Mouse (Mus musculus) lung, postnatal 0 days (tissue): ENCODE data around the gene Glyat. TPM values are rescaled to one million over a fixed set of nuclear protein-coding genes. Genes with fewer than 3 reads are reported as not detected.

ENCODE experiments used
- ATAC-seq: fragments of 200-750 bp; cut with Nextera tagmentation; 2 replicates; pipeline ENCODE4 v1.8.0; 2017; ENCODE audit warnings: moderate library complexity
- DNase-seq: peaks from one replicate; pipeline ENCODE4 v3.0.0-alpha.2; 2016; ENCODE audit warnings: low spot score
- H3K27ac ChIP-seq: fragments of 300-500 bp; sonication (generic); 2 replicates; pipeline ENCODE4 v1.5.1; 2014; ENCODE audit warnings: antibody characterized with exemption, mild to moderate bottlenecking, low read length, mixed read lengths
- H3K27me3 ChIP-seq: fragments of 300-500 bp; sonication (generic); replicated peaks from 2 replicates; pipeline ENCODE4 v1.6.1; 2014; ENCODE audit warnings: low read length, mixed read lengths; ENCODE audit not compliant: insufficient read depth
- H3K36me3 ChIP-seq: fragments of 300-500 bp; sonication (generic); 2 replicates; pipeline ENCODE4 v1.6.1; 2014; ENCODE audit warnings: low read length, mixed read lengths; ENCODE audit not compliant: insufficient read depth
- H3K4me1 ChIP-seq: fragments of 300-500 bp; sonication (generic); 2 replicates; pipeline ENCODE4 v1.6.1; 2014; ENCODE audit warnings: antibody characterized with exemption, low read depth, low read length, mixed read lengths; ENCODE audit not compliant: insufficient read depth
- H3K4me2 ChIP-seq: fragments of 300-500 bp; sonication (generic); replicated peaks from 2 replicates; pipeline ENCODE4 v1.6.1; 2014; ENCODE audit warnings: low read depth, mild to moderate bottlenecking, low read length, moderate library complexity, mixed read lengths
- H3K4me3 ChIP-seq: fragments of 300-500 bp; sonication (generic); 2 replicates; pipeline ENCODE4 v1.5.1; 2014; ENCODE audit warnings: low read depth, low read length
- H3K9ac ChIP-seq: fragments of 300-500 bp; sonication (generic); replicated peaks from 2 replicates; pipeline ENCODE4 v1.6.1; 2014; ENCODE audit warnings: low read depth, mild to moderate bottlenecking
- H3K9me3 ChIP-seq: fragments of 300-500 bp; sonication (generic); 2 replicates; pipeline ENCODE4 v1.6.1; 2016; ENCODE audit warnings: low read length, mixed read lengths
- CTCF ChIP-seq: IDR thresholded peaks from 2 replicates; pipeline ENCODE4 v1.5.1; 2016; ENCODE audit warnings: antibody characterized with exemption, mild to moderate bottlenecking
- EP300 ChIP-seq: IDR thresholded peaks from 2 replicates; pipeline ENCODE4 v1.6.1; 2016; ENCODE audit warnings: antibody characterized with exemption, mild to moderate bottlenecking, control low read depth
- WGBS: fragments of 180-500 bp; shearing (Covaris S2); extraction: QIAGEN DNeasy Blood & Tissue Kit; methylation state at CpG from one replicate; pipeline ENCODE4 v1.1.7; 2014; 5-methylcytosine and 5-hydroxymethylcytosine counted together
- polyA plus RNA-seq: library from polyadenylated mRNA; unstranded; fragments of >200 nt; fragmentation: Nextera tagmentation; extraction: Ambion mirVana; gene quantifications from 2 replicates; pipeline ENCODE4 v1.2.1, GENCODE M21; 2015

Gene Glyat
- polyA plus RNA-seq = not detected in 2 replicates

DNA sequence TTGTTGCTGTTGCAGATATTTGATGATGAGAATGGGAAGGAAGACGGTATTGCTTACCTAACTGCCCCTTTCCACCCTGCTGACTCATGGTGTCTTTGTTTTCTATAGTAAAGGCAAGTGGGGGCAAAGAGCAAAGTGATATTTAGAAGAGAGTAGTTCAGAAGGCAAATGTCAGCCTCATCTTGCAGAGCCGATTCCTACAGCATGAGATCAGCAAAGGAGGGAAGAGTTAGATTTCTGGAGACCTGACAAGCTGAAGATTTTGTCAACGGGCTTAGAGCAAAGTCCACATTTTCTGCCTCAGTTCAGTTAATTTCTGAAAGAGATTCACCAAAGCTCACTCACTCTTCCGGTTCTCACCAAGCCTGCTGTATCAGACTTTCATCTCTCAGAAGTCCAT lies at the start of gene Glyat:
TSS of gene Glyat (plus strand) at position 133 of the 400 bp plus-strand sequence.
- no peaks in the 10 kb centered on the region for H3K36me3 ChIP-seq
- no peak within 1 kb of the TSS for H3K4me3 ChIP-seq
- H3K4me2 ChIP-seq = no peak within 1 kb of the TSS
- DNase-seq = no peak
- H3K27me3 ChIP-seq = no peaks in the 10 kb centered on the region
- TF ChIP-seq EP300 = no peak
- no peak for TF ChIP-seq CTCF
- no peaks in the 10 kb centered on the region for H3K4me1 ChIP-seq
- no peak within 1 kb of the TSS for H3K27ac ChIP-seq
- ATAC-seq = no peak
- H3K9ac ChIP-seq = no peak within 1 kb of the TSS
- no peaks in the 10 kb centered on the region for H3K9me3 ChIP-seq
- 68% methylated on average over 4 of the region's 4 CpGs for WGBS

DNA sequence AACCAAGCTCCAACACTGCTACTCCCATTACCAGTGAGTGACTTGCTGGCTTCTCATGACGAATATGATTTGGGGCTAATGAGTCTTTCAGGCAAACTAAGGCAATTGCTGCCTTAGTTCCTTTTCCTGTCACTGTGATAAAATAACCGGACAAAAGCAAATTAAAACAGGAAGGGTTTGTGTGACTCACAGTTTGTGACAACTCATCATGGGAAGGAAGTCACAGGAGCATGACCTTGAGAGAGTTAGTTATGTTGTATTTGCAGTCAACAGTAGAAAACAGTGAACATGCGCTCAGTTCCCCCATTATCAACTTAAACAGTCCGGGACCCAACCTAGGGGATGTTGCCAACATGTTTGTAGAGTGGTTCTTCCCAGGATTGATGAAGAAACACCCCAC lies 47.8 kb upstream of the Glyat start:
- WGBS = 48% methylated on average over 4 of the region's 4 CpGs
- Histone ChIP-seq H3K9me3 (no peaks in the 10 kb centered on the region), H3K4me3 (no peak overlapping the region), H3K4me1 (no peaks in the 10 kb centered on the region), H3K9ac (no peak overlapping the region), H3K27me3 (no peaks in the 10 kb centered on the region), H3K4me2 (no peak overlapping the region), H3K27ac (0 out of 2 replicates have a peak overlapping the region, but pooled peaks have one; percentile 32), H3K36me3 (no peaks in the 10 kb centered on the region)
- ATAC-seq (no peak), DNase-seq (peak; percentile 53)
- TF ChIP-seq EP300 (0 out of 2 replicates have a peak, but pooled peaks have one; percentile 47), CTCF (no peak)

DNA sequence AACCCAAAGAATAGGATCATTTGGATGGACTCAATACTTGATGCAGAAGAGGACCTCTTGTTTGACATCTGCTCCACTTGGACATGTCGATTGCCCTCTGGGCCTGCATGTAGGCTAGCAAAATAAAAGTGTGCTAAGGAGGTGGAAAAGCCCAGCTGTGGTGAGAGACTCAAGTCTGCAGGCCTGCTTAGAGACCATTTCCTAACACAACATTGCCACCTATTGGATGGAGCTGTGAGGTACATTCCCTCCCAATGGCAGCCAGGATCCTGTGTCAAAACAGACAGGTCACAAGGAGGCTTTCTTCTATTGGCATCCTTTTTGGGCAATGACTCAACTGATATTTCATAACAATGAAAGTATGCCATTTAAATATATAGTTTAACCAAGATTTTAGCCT lies 41.2 kb upstream of the Glyat start:
- Histone ChIP-seq H3K9me3 (no peaks in the 10 kb centered on the region), H3K4me2 (no peak overlapping the region), H3K4me3 (no peak overlapping the region), H3K27me3 (no peaks in the 10 kb centered on the region), H3K27ac (no peak overlapping the region), H3K4me1 (peaks cover 3% of the 10 kb centered on the region; the same call in 1 of the 2 replicates), H3K9ac (no peak overlapping the region), H3K36me3 (no peaks in the 10 kb centered on the region)
- ATAC-seq = peak; percentile 47; the same call in 1 of the 2 replicates
- peak; percentile 94 for TF ChIP-seq CTCF
- TF ChIP-seq EP300 = no peak
- peak; percentile 79 for DNase-seq
- WGBS = 0% methylated on average over 1 of the region's 1 CpGs

DNA sequence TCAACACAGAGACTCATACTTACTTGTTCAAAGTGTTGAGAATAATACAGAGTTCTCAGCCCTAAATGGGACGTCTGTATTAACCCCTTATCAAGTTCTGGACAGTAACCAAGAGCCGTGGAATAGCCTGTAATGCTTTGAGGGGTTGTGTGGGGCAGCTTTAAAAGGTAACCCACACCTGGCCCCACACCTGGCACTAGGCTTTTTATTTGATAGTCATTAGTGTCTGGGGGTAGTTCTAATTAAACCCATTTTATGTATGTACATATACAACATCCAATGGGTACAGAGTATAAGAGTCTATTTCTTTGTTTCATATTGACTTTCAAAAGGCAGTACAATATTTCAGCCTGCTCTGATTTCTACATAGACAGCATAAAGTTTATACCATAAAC lies 38.0 kb upstream of the Glyat start:
- H3K27ac ChIP-seq = no peak overlapping the region
- H3K9ac ChIP-seq = no peak overlapping the region
- 44% methylated on average over 2 of the region's 2 CpGs for WGBS
- peaks cover 4% of the 10 kb centered on the region; the same call in 1 of the 2 replicates for H3K4me1 ChIP-seq
- TF ChIP-seq EP300 (no peak), CTCF (no peak)
- no peaks in the 10 kb centered on the region for H3K9me3 ChIP-seq
- H3K4me2 ChIP-seq = peak overlapping the region; percentile 100
- no peaks in the 10 kb centered on the region for H3K27me3 ChIP-seq
- DNase-seq (no peak), ATAC-seq (no peak)
- H3K4me3 ChIP-seq = peak overlapping the region; percentile 54
- H3K36me3 ChIP-seq = no peaks in the 10 kb centered on the region

DNA sequence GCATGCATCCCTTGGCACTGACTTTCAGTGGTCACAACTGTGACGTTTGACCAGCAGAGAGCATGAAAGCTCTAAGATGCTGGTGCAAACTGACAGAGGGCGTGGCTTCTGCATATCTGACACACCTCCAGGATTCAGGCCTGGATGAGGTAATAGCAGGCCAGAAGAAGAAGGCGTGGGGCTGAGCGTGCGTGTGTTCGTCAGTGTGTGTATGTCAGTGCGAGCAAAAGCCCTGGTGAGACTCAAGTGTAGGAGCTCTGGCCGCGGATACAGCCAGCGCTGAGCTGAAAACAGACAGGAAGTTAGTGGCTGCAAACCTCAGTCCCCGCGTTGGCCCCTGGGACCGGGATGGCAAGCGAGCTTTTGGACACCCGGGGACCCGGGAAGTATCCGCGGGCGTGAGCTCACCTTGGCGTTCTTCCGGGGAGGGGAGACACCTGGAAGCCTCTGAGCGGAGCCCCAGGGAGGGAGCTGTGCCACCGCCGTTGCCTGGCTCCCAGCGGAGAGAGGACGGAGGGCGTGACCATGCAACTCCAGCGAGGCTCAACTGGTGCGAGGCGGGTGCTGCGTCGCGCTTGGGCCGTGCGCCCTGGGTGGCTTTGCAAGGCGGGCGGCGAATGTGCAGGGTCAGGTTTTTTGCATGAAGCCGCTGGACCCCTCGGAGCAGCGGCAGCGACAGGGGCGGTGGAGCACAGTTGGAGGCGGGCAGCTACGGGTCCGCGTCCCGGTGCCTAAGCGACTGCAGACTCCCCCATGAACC lies 37.4 kb upstream of the Glyat start:
- H3K27ac ChIP-seq = no peak overlapping the region
- TF ChIP-seq CTCF (peak; percentile 63), EP300 (no peak)
- H3K36me3 ChIP-seq = no peaks in the 10 kb centered on the region
- H3K9ac ChIP-seq = peak overlapping the region; percentile 29; the same call in 1 of the 2 replicates
- DNase-seq (peak; percentile 91), ATAC-seq (peak; percentile 92)
- peaks cover 4% of the 10 kb centered on the region; the same call in 1 of the 2 replicates for H3K4me1 ChIP-seq
- peak overlapping the region; percentile 100 for H3K4me2 ChIP-seq
- 0% methylated on average over 45 of the region's 49 CpGs for WGBS
- no peaks in the 10 kb centered on the region for H3K9me3 ChIP-seq
- peak overlapping the region; percentile 54 for H3K4me3 ChIP-seq
- H3K27me3 ChIP-seq = no peaks in the 10 kb centered on the region

DNA sequence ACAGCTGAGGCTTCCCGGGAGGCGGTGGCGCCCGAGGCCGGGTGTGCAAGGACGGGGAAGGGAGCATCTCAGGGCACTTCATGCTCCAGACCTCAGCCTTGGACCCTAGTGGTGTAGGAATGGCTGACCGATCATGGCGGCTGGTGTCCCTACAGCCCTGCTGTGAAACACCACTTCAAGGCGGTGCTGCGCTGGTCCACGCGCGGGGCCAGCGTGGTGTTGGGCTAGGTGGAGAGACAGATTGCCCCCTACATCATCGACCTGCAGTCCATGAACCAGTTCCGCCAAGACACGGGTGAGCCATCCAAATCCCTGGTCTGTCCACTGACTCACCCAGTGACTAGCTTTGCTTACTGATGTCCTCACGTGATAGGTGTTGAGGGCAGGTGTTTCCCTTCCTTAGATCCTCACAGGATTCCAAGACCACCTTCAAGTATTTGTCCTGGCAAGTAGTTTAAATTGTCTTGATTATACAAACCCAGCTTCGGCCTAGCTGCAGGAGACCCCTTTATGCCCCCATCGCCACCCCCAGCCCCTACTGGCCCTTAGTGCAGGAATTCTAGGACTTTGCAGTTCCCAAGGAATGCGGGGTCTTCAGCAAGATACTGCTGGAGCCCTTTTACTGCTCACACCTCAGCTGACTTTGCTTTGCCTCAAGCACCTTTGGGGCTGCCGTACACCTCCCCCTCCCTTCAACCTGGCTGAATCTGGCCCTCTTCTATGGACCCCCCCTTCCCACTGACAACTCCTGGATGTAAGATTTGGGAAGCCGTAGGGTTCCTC lies 36.6 kb upstream of the Glyat start:
- peaks cover 4% of the 10 kb centered on the region; the same call in 1 of the 2 replicates for H3K4me1 ChIP-seq
- peak overlapping the region; percentile 29; the same call in 1 of the 2 replicates for H3K9ac ChIP-seq
- TF ChIP-seq EP300 (no peak), CTCF (no peak)
- DNase-seq = peak; percentile 15
- H3K4me3 ChIP-seq = peak overlapping the region; percentile 54
- H3K4me2 ChIP-seq = peak overlapping the region; percentile 100
- H3K36me3 ChIP-seq = no peaks in the 10 kb centered on the region
- H3K27ac ChIP-seq = no peak overlapping the region
- no peaks in the 10 kb centered on the region for H3K27me3 ChIP-seq
- peak; percentile 22 for ATAC-seq
- H3K9me3 ChIP-seq = no peaks in the 10 kb centered on the region
- WGBS = 13% methylated on average over 23 of the region's 23 CpGs
